Mouse (Mus musculus): ENCODE measurements at regions not wholly inside any gene's neighbourhood (a gene's known extent, or its start where the extent isn't known, plus 50 kb on each side); places are given as distances from the start of the nearest gene placed in this dataset.

GRCm38 (mm10) chr16:55521421-55521971, 223.7 kb upstream of the Zpld1 start:
- Histone ChIP-seq H3K27me3 (ENCODE audit: insufficient read depth, low read length) (no peaks in the 10 kb centered on the region), H3K4me3 (ENCODE audit: low read depth, low read length) (no peak overlapping the region), H3K9ac (no peak overlapping the region), H3K27ac (ENCODE audit: low read depth, low read length) (no peak overlapping the region), H3K9me3 (ENCODE audit: low read length) (no peaks in the 10 kb centered on the region), H3K36me3 (ENCODE audit: insufficient read depth) (no peaks in the 10 kb centered on the region), H3K4me2 (ENCODE audit: low read depth) (no peak overlapping the region), H3K4me1 (ENCODE audit: insufficient read depth) (no peaks in the 10 kb centered on the region)
- no peak for DNase-seq
- ATAC-seq, result no peak
- 96% methylated on average over 6 of the region's 6 CpGs for WGBS
- no peak for TF ChIP-seq CTCF (IDR thresholded peaks at IDR 0.05; ENCODE audit: low read depth)

- Histone ChIP-seq H3K4me2 (ENCODE audit: low read depth) (no peak overlapping the region), H3K27ac (ENCODE audit: low read depth, low read length) (no peak overlapping the region), H3K4me3 (ENCODE audit: low read depth, low read length) (no peak overlapping the region), H3K4me1 (ENCODE audit: insufficient read depth) (peaks cover 2% of the 10 kb centered on the region; the same call in 1 of the 2 replicates), H3K36me3 (ENCODE audit: insufficient read depth) (no peaks in the 10 kb centered on the region), H3K9ac (no peak overlapping the region), H3K27me3 (ENCODE audit: insufficient read depth, low read length) (no peaks in the 10 kb centered on the region), H3K9me3 (ENCODE audit: low read length) (no peaks in the 10 kb centered on the region)
- ATAC-seq (no peak), DNase-seq (no peak)
- WGBS, result 91% methylated on average over 6 of the region's 6 CpGs
- TF ChIP-seq CTCF (IDR thresholded peaks at IDR 0.05; ENCODE audit: low read depth), result no peak
These were observed 222.3 kb upstream of the Zpld1 start for GRCm38 (mm10) chr16:55520077-55520476.

- TF ChIP-seq CTCF (IDR thresholded peaks at IDR 0.05; ENCODE audit: low read depth), result peak; percentile 54
- DNase-seq (no peak), ATAC-seq (no peak)
- no peaks in the 10 kb centered on the region for H3K27me3 ChIP-seq (ENCODE audit: insufficient read depth, low read length)
- H3K36me3 ChIP-seq (ENCODE audit: insufficient read depth), result no peaks in the 10 kb centered on the region
- H3K4me1 ChIP-seq (ENCODE audit: insufficient read depth), result peaks cover 5% of the 10 kb centered on the region; the same call in 1 of the 2 replicates
- H3K9me3 ChIP-seq (ENCODE audit: low read length), result no peaks in the 10 kb centered on the region
- H3K4me2 ChIP-seq (ENCODE audit: low read depth), result no peak overlapping the region
- no peak overlapping the region for H3K4me3 ChIP-seq (ENCODE audit: low read depth, low read length)
- no peak overlapping the region for H3K27ac ChIP-seq (ENCODE audit: low read depth, low read length)
- 79% methylated on average over 1 of the region's 1 CpGs for WGBS
- no peak overlapping the region for H3K9ac ChIP-seq
These were observed 221.9 kb upstream of the Zpld1 start for GRCm38 (mm10) chr16:55519646-55520045.

GRCm38 (mm10) chr16:55516994-55517393, 219.2 kb upstream of the Zpld1 start:
- Histone ChIP-seq H3K4me2 (ENCODE audit: low read depth) (no peak overlapping the region), H3K27me3 (ENCODE audit: insufficient read depth, low read length) (no peaks in the 10 kb centered on the region), H3K9me3 (ENCODE audit: low read length) (no peaks in the 10 kb centered on the region), H3K4me3 (ENCODE audit: low read depth, low read length) (no peak overlapping the region), H3K36me3 (ENCODE audit: insufficient read depth) (no peaks in the 10 kb centered on the region), H3K4me1 (ENCODE audit: insufficient read depth) (peaks cover 5% of the 10 kb centered on the region; the same call in 1 of the 2 replicates), H3K9ac (no peak overlapping the region), H3K27ac (ENCODE audit: low read depth, low read length) (no peak overlapping the region)
- no peak for ATAC-seq
- no peak for TF ChIP-seq CTCF (IDR thresholded peaks at IDR 0.05; ENCODE audit: low read depth)
- 78% methylated on average over 4 of the region's 4 CpGs for WGBS
- no peak for DNase-seq

GRCm38 (mm10) chr16:55515228-55515696, 217.5 kb upstream of the Zpld1 start:
- H3K9ac ChIP-seq, result peak overlapping the region; percentile 51
- peak; percentile 7 for DNase-seq

GRCm38 (mm10) chr16:55514448-55515200, 216.8 kb upstream of the Zpld1 start:
- Histone ChIP-seq H3K4me2 (ENCODE audit: low read depth) (peak overlapping the region; percentile 49), H3K4me1 (ENCODE audit: insufficient read depth) (peaks cover 5% of the 10 kb centered on the region; the same call in 1 of the 2 replicates), H3K4me3 (ENCODE audit: low read depth, low read length) (peak overlapping the region; percentile 22; the same call in 1 of the 2 replicates), H3K27me3 (ENCODE audit: insufficient read depth, low read length) (no peaks in the 10 kb centered on the region), H3K27ac (ENCODE audit: low read depth, low read length) (no peak overlapping the region), H3K9ac (peak overlapping the region; percentile 51), H3K9me3 (ENCODE audit: low read length) (no peaks in the 10 kb centered on the region), H3K36me3 (ENCODE audit: insufficient read depth) (no peaks in the 10 kb centered on the region)
- DNase-seq, result peak; percentile 2
- TF ChIP-seq CTCF (IDR thresholded peaks at IDR 0.05; ENCODE audit: low read depth), result no peak
- no peak for ATAC-seq
- 58% methylated on average over 6 of the region's 6 CpGs for WGBS

More at GRCm38 (mm10) chr16:55515228-55515696, 217.5 kb upstream of the Zpld1 start:
- no peak overlapping the region for H3K27ac ChIP-seq (ENCODE audit: low read depth, low read length)
- H3K4me3 ChIP-seq (ENCODE audit: low read depth, low read length), result peak overlapping the region; percentile 22; the same call in 1 of the 2 replicates
- WGBS, result 11% methylated on average over 16 of the region's 16 CpGs
- TF ChIP-seq CTCF (IDR thresholded peaks at IDR 0.05; ENCODE audit: low read depth), result no peak
- peaks cover 5% of the 10 kb centered on the region; the same call in 1 of the 2 replicates for H3K4me1 ChIP-seq (ENCODE audit: insufficient read depth)
- H3K4me2 ChIP-seq (ENCODE audit: low read depth), result peak overlapping the region; percentile 49
- no peaks in the 10 kb centered on the region for H3K27me3 ChIP-seq (ENCODE audit: insufficient read depth, low read length)
- H3K9me3 ChIP-seq (ENCODE audit: low read length), result no peaks in the 10 kb centered on the region
- H3K36me3 ChIP-seq (ENCODE audit: insufficient read depth), result no peaks in the 10 kb centered on the region
- ATAC-seq, result peak; percentile 58

GRCm38 (mm10) chr16:55504796-55505413, 207.1 kb upstream of the Zpld1 start:
- DNase-seq, result no peak
- Histone ChIP-seq H3K36me3 (ENCODE audit: insufficient read depth) (no peaks in the 10 kb centered on the region), H3K9me3 (ENCODE audit: low read length) (no peaks in the 10 kb centered on the region), H3K27me3 (ENCODE audit: insufficient read depth, low read length) (no peaks in the 10 kb centered on the region), H3K9ac (no peak overlapping the region), H3K4me3 (ENCODE audit: low read depth, low read length) (no peak overlapping the region), H3K4me2 (ENCODE audit: low read depth) (no peak overlapping the region), H3K4me1 (ENCODE audit: insufficient read depth) (no peaks in the 10 kb centered on the region), H3K27ac (ENCODE audit: low read depth, low read length) (no peak overlapping the region)
- TF ChIP-seq CTCF (IDR thresholded peaks at IDR 0.05; ENCODE audit: low read depth), result no peak
- 90% methylated on average over 6 of the region's 6 CpGs for WGBS
- ATAC-seq, result no peak
